Mouse (Mus musculus) lung, embryonic 16.5 days (tissue): ENCODE results near the gene Armh2. TPM values are rescaled to one million over a fixed set of nuclear protein-coding genes. Genes with fewer than 3 reads are reported as not detected.

Source experiments
- ATAC-seq: fragments of 200-750 bp; cut with Nextera tagmentation; 2 replicates; pipeline ENCODE4 v1.8.0; 2017; ENCODE audit warnings: low read depth, mild to moderate bottlenecking, moderate library complexity
- H3K27ac ChIP-seq: fragments of 300-500 bp; sonication (generic); 2 replicates; pipeline ENCODE4 v1.5.1; 2014; ENCODE audit warnings: mild to moderate bottlenecking, control low read depth, low read length
- H3K27me3 ChIP-seq: fragments of 300-500 bp; sonication (generic); 2 replicates; pipeline ENCODE4 v1.6.1; 2014; ENCODE audit warnings: low read depth, low read length, mixed read lengths; ENCODE audit not compliant: control insufficient read depth, insufficient read depth
- H3K36me3 ChIP-seq: fragments of 300-500 bp; sonication (generic); 2 replicates; pipeline ENCODE4 v1.6.1; 2014; ENCODE audit warnings: low read length; ENCODE audit not compliant: control insufficient read depth, insufficient read depth
- H3K4me1 ChIP-seq: fragments of 300-500 bp; sonication (generic); replicated peaks from 2 replicates; pipeline ENCODE4 v1.6.1; 2014; ENCODE audit warnings: low read length, mixed read lengths; ENCODE audit not compliant: control insufficient read depth, insufficient read depth
- H3K4me2 ChIP-seq: fragments of 300-500 bp; sonication (generic); 2 replicates; pipeline ENCODE4 v1.6.1; 2014; ENCODE audit warnings: low read depth, low read length, control low read depth
- H3K4me3 ChIP-seq: fragments of 300-500 bp; sonication (generic); 2 replicates; pipeline ENCODE4 v1.5.1; 2014; ENCODE audit warnings: mild to moderate bottlenecking, low read length, control low read depth
- H3K9ac ChIP-seq: fragments of 300-500 bp; sonication (generic); 2 replicates; pipeline ENCODE4 v1.6.1; 2014; ENCODE audit warnings: low read length, control low read depth
- H3K9me3 ChIP-seq: fragments of 300-500 bp; sonication (generic); 2 replicates; pipeline ENCODE4 v1.6.1; 2016; ENCODE audit warnings: low read length; ENCODE audit not compliant: control insufficient read depth
- WGBS: fragments of 180-500 bp; shearing (Covaris S2); extraction: QIAGEN DNeasy Blood & Tissue Kit; methylation state at CpG from one replicate; pipeline ENCODE4 v1.1.7; 2014; 5-methylcytosine and 5-hydroxymethylcytosine counted together
- polyA plus RNA-seq: library from polyadenylated mRNA; unstranded; fragments of >200 nt; fragmentation: Nextera tagmentation; extraction: Ambion mirVana; gene quantifications from 2 replicates; pipeline ENCODE4 v1.2.1, GENCODE M21; 2015

The Armh2 gene
- polyA plus RNA-seq = not detected in 2 replicates

DNA sequence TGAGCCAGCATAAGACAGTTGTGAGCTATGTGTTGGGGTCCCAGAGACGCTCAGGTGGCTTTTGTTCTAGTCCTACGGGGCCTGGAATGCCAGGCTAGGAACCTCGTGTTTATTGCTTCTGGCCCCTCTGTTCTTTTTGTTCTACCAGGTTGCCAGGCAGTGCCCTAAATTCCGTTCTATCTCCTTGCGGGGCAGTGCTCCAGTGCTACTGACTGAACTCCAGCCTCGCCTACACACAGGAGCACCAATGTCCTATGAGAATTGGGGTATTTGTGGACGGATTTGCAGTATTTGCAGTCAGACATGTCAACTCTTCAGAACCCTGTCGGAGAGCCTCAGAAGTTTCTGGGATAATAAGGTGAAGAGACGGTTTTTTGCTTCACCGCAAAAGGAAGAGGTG lies at the start of gene Armh2:
Armh2 (plus strand) TSS at position 205 of the 400 bp plus-strand sequence.
- H3K27ac ChIP-seq = no peak within 1 kb of the TSS
- H3K9me3 ChIP-seq = no peaks in the 10 kb centered on the region
- no peaks in the 10 kb centered on the region for H3K36me3 ChIP-seq
- no peaks in the 10 kb centered on the region for H3K4me1 ChIP-seq
- 83% methylated on average over 10 of the region's 10 CpGs for WGBS
- H3K4me3 ChIP-seq = no peak within 1 kb of the TSS
- no peak within 1 kb of the TSS for H3K4me2 ChIP-seq
- H3K9ac ChIP-seq = no peak within 1 kb of the TSS
- no peak for ATAC-seq
- H3K27me3 ChIP-seq = no peaks in the 10 kb centered on the region

DNA sequence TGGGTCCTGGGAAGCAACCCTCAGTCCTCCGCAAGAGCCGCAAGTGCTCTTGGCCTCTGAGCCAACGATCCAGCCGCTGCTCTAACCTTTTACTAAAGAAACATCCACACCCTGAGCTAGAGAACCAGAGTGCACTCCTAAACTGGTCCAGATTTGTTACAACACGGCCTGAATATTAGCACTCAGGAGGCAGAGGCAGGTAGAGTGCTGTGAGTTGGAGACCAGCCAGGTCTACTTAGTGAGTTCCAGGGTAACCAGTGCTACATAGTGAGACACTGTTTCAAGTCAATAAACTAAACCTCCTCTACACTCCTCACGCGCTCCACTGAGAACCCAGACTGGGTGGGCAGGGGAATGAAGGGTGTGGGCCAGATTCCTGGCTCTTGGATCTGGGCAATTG lies 47.7 kb upstream of the Armh2 start:
- 67% methylated on average over 7 of the region's 7 CpGs for WGBS
- Histone ChIP-seq H3K4me3 (no peak overlapping the region), H3K4me1 (no peaks in the 10 kb centered on the region), H3K27me3 (no peaks in the 10 kb centered on the region), H3K9me3 (no peaks in the 10 kb centered on the region), H3K27ac (no peak overlapping the region), H3K36me3 (no peaks in the 10 kb centered on the region), H3K9ac (no peak overlapping the region), H3K4me2 (no peak overlapping the region)
- peak; percentile 69 for ATAC-seq

DNA sequence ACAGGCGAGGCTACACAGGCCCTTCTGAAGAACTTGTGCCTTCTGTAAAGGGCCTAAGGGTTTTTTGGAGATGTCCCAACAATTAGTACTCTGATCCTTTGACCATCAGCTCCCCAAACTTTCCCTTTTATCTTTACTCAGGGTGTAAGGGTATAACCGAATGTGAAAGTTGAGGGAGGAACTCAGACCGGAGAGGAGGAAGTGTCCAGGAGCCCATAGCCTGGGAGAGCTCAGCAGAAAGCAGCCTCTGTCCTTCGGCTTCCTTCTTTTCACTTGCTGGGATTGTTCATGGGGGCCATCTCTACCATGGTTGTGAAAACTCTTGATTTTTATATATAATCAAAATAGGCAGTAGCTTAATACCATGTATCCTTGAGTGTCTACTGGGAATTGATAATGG lies 42.3 kb upstream of the Armh2 start:
- Histone ChIP-seq H3K4me1 (no peaks in the 10 kb centered on the region), H3K36me3 (no peaks in the 10 kb centered on the region), H3K4me2 (no peak overlapping the region), H3K27ac (no peak overlapping the region), H3K9me3 (no peaks in the 10 kb centered on the region), H3K9ac (no peak overlapping the region), H3K27me3 (no peaks in the 10 kb centered on the region), H3K4me3 (no peak overlapping the region)
- no peak for ATAC-seq
- 85% methylated on average over 4 of the region's 4 CpGs for WGBS

DNA sequence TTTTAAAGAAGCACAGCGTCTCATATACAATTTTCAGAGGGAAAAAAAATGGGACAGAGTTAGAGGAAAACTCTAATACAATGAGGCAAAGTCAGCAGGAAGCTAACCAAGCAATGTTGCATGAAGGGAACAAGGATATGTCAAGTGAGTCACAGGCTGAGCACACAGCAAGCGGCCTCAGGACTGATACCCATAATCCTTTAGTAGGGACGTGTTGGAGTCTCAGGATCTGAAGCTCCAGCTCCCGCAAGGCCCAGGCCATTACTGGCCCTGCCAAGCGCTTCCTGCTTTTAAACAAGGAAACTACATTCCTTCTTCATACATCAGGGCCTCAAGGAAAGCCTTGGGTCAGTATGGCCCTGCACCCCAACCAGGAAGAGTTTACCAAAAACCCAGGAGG lies 38.9 kb upstream of the Armh2 start:
- Histone ChIP-seq H3K4me2 (no peak overlapping the region), H3K4me1 (no peaks in the 10 kb centered on the region), H3K27me3 (no peaks in the 10 kb centered on the region), H3K9me3 (no peaks in the 10 kb centered on the region), H3K27ac (no peak overlapping the region), H3K36me3 (no peaks in the 10 kb centered on the region), H3K4me3 (no peak overlapping the region), H3K9ac (no peak overlapping the region)
- ATAC-seq = no peak
- WGBS = 63% methylated on average over 5 of the region's 5 CpGs

DNA sequence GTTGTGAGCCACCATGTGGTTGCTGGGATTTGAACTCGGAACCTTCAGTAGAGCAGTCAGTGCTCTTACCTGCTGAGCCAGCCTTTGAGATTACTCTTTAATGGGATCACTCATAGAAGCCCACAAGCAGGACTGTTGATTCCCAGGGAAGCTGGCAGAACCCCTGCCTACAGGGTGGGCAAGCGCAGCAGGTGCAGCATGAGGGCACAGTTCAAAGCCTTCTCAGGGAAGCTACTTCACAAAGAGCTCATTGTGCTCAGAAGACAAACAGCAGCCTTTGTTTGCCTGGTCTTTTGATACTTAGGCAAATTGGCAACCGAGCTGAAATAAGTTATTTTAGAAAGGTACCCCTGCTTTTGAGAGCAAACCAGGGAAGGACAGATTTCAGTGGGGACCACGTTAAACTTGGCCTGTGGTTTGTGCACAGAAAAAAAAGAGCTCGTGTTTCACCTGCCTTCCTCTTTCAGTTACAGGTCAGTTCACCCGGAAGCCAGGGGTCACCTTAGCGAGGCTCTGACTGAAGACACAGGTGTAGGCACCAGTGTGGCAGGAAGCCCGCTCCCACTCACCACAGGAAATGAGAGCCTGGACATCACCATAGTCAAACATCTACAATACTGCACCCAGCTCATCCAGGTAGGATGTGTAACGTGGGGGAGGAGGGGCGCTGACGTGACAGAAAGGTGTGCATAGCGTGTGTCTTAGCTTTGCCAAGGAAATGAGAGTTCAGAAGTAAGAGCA lies 31.2 kb upstream of the Armh2 start:
- ATAC-seq = 0 out of 2 replicates have a peak, but pooled peaks have one; percentile 41
- no peak overlapping the region for H3K4me3 ChIP-seq
- H3K4me2 ChIP-seq = no peak overlapping the region
- H3K36me3 ChIP-seq = no peaks in the 10 kb centered on the region
- H3K9me3 ChIP-seq = no peaks in the 10 kb centered on the region
- no peaks in the 10 kb centered on the region for H3K27me3 ChIP-seq
- peak overlapping the region; percentile 14 for H3K27ac ChIP-seq
- WGBS = 54% methylated on average over 12 of the region's 12 CpGs
- H3K9ac ChIP-seq = no peak overlapping the region; the same call in 1 of the 2 replicates
- peaks cover 10% of the 10 kb centered on the region for H3K4me1 ChIP-seq

DNA sequence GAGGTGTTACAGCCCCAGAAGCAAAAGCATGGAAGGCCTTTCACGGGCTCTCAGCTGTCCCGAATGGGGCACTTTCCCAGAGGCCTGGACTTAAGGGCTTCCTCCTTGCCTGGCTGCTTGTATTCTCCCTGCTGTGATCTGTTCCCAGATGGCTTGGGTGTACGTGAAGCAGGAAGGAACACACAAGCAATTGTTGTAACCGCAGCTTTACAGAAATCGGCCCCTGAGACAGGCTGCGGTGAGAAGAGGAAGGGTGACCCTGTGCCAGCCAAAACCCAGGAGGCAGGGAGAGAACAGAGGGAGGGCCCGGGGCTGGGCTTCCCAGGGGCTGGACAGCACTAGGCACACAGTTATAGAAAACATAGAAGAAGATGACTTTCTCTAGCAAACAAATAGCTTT lies 30.1 kb upstream of the Armh2 start:
- Histone ChIP-seq H3K9me3 (no peaks in the 10 kb centered on the region), H3K4me2 (no peak overlapping the region), H3K27me3 (no peaks in the 10 kb centered on the region), H3K4me3 (no peak overlapping the region), H3K9ac (no peak overlapping the region), H3K27ac (peak overlapping the region; percentile 7; the same call in 1 of the 2 replicates), H3K36me3 (no peaks in the 10 kb centered on the region), H3K4me1 (peaks cover 10% of the 10 kb centered on the region)
- 54% methylated on average over 7 of the region's 7 CpGs for WGBS
- no peak; the same call in 1 of the 2 replicates for ATAC-seq

DNA sequence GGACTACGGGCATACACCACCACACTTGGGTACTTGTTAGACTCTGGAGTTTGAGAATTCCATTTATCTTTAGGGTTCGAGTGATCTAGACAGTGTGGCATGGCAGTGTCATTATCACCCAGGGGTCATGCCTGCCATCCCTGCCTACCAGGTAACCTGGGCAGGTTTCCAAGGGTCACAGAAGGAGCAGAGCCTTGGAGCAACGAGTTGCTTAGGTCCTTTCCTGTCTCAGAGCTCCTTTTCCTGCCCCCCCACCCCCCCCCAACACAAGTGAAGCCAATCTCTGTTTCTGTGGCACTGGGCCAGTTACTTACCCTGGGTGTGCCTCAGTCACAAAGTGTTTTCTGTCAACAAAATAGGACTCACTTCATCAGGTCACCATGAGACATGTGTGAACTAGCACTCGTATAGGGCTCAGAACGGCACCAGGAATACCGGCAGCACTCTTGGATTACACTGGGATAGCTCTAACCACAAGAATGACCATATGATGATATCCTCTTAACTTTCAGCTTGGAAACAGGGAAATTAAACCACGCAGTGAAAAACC lies 28.4 kb upstream of the Armh2 start:
- H3K4me2 ChIP-seq = no peak overlapping the region
- H3K9ac ChIP-seq = no peak overlapping the region
- H3K27me3 ChIP-seq = no peaks in the 10 kb centered on the region
- no peaks in the 10 kb centered on the region for H3K36me3 ChIP-seq
- no peak overlapping the region for H3K4me3 ChIP-seq
- ATAC-seq = no peak
- peak overlapping the region; percentile 37 for H3K27ac ChIP-seq
- no peaks in the 10 kb centered on the region for H3K9me3 ChIP-seq
- peaks cover 10% of the 10 kb centered on the region for H3K4me1 ChIP-seq
- WGBS = 54% methylated on average over 7 of the region's 7 CpGs

DNA sequence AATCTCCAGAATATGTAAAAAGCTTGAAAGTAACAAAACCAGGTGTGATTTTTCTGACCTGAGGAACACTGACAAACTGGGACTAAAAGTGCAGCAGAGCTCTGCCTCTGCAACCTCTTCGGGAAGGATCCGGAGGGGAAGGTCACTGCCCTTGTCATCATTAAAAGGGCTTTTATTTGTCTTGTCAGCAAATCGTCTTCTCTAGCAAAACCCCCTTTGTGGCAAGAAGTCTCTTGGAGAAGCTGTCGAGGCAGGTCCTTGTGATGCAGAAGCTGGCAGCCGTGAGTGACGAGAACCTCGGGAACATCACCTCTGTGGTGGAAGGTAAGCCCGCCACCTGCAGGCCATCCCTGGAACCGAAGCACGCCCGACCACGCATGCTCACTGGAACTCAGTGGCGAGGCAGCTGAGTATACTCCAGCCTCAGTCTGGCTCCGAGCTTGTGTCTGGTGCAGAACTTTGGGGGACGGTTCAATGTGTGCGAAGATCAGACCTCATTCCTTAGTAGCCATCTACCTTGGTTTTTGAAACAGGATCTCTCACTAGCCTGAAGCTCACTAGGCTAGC lies 27.5 kb upstream of the Armh2 start:
- Histone ChIP-seq H3K9ac (peak overlapping the region; percentile 45; the same call in 1 of the 2 replicates), H3K4me1 (peaks cover 10% of the 10 kb centered on the region), H3K4me3 (no peak overlapping the region), H3K9me3 (no peaks in the 10 kb centered on the region), H3K27me3 (no peaks in the 10 kb centered on the region), H3K27ac (no peak overlapping the region), H3K36me3 (no peaks in the 10 kb centered on the region), H3K4me2 (peak overlapping the region; percentile 51)
- ATAC-seq = peak; percentile 76
- WGBS = 7% methylated on average over 16 of the region's 16 CpGs

DNA sequence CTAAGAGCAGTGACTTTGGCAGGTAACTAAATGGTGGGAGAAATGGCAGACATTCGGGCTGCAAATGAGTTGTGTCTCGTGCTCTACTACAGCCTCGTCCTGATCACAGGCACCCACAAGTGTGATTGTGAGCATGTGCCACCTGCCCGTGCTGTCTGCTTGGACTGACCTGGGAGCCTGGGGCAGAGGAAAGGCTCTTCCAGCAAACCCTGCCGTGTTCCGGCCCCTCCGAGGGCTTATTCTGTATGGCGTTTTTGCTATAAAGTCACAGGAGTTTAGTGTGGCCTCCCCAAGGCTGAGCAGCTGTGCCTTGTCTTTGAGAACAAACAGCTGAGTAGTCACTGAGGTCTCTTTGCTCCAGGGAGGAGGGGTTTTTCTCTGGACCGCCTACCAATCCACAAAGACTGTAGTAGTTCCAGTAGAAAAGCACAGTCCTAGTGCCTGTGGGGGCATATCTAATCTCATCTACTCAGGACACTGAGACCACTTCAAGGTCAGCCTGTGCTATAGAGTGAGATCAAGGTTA lies 26.6 kb upstream of the Armh2 start:
- ATAC-seq = 0 out of 2 replicates have a peak, but pooled peaks have one; percentile 19
- no peak overlapping the region for H3K27ac ChIP-seq
- H3K4me2 ChIP-seq = no peak overlapping the region
- H3K4me1 ChIP-seq = peaks cover 10% of the 10 kb centered on the region
- no peaks in the 10 kb centered on the region for H3K36me3 ChIP-seq
- no peaks in the 10 kb centered on the region for H3K27me3 ChIP-seq
- WGBS = 69% methylated on average over 9 of the region's 9 CpGs
- H3K9ac ChIP-seq = no peak overlapping the region
- H3K9me3 ChIP-seq = no peaks in the 10 kb centered on the region
- H3K4me3 ChIP-seq = no peak overlapping the region
